Mouse (Mus musculus) hindbrain, embryonic 16.5 days (tissue): ENCODE data around the gene Elfn1. TPM values are rescaled to one million over a fixed set of nuclear protein-coding genes. Genes with fewer than 3 reads are reported as not detected.

Experiments
- ATAC-seq: fragments of 200-750 bp; cut with Nextera tagmentation; 2 replicates; pipeline ENCODE4 v1.8.0; 2017; ENCODE audit warnings: moderate TSS enrichment, moderate library complexity
- H3K27ac ChIP-seq: fragments of 300-500 bp; sonication (generic); 2 replicates; pipeline ENCODE4 v1.5.1; 2014; ENCODE audit warnings: low read depth, mild to moderate bottlenecking, control low read depth, low read length, moderate library complexity
- H3K27me3 ChIP-seq: fragments of 300-500 bp; sonication (generic); replicated peaks from 2 replicates; pipeline ENCODE4 v1.6.1; 2014; ENCODE audit warnings: low read length; ENCODE audit not compliant: control insufficient read depth, insufficient read depth
- H3K36me3 ChIP-seq: fragments of 300-500 bp; sonication (generic); 2 replicates; pipeline ENCODE4 v1.6.1; 2014; ENCODE audit warnings: mild to moderate bottlenecking, low read length, moderate library complexity, mixed read lengths; ENCODE audit not compliant: control insufficient read depth, insufficient read depth
- H3K4me1 ChIP-seq: fragments of 300-500 bp; sonication (generic); 2 replicates; pipeline ENCODE4 v1.6.1; 2014; ENCODE audit warnings: low read depth, low read length; ENCODE audit not compliant: control insufficient read depth, insufficient read depth
- H3K4me2 ChIP-seq: fragments of 300-500 bp; sonication (generic); 2 replicates; pipeline ENCODE4 v1.6.1; 2014; ENCODE audit warnings: mild to moderate bottlenecking, low read length, control low read depth, moderate library complexity
- H3K4me3 ChIP-seq: fragments of 300-500 bp; sonication (generic); 2 replicates; pipeline ENCODE4 v1.5.1; 2014; ENCODE audit warnings: mild to moderate bottlenecking, low read length, control low read depth, moderate library complexity
- H3K9ac ChIP-seq: fragments of 300-500 bp; sonication (generic); 2 replicates; pipeline ENCODE4 v1.6.1; 2014; ENCODE audit warnings: low read depth, mild to moderate bottlenecking, control low read depth, low read length, moderate library complexity
- H3K9me3 ChIP-seq: fragments of 300-500 bp; sonication (generic); 2 replicates; pipeline ENCODE4 v1.6.1; 2014; ENCODE audit warnings: mild to moderate bottlenecking, low read length, moderate library complexity; ENCODE audit not compliant: control insufficient read depth
- WGBS: fragments of 180-500 bp; shearing (Covaris S2); extraction: QIAGEN DNeasy Blood & Tissue Kit; methylation state at CpG from one replicate; pipeline ENCODE4 v1.1.7; 2014; 5-methylcytosine and 5-hydroxymethylcytosine counted together
- polyA plus RNA-seq: library from polyadenylated mRNA; unstranded; fragments of >200 nt; fragmentation: Nextera tagmentation; extraction: Ambion mirVana; gene quantifications from 2 replicates; pipeline ENCODE4 v1.2.1, GENCODE M21; 2015

Gene Elfn1
- polyA plus RNA-seq, 1 experiment from 2014 or later = 2.8 TPM

- H3K27me3 ChIP-seq = no peaks in the 10 kb centered on the region
- WGBS = 4% methylated on average over 11 of the region's 12 CpGs
- H3K4me2 ChIP-seq = peak overlapping the region; percentile 20
- H3K27ac ChIP-seq = no peak overlapping the region
- ATAC-seq = no peak
- H3K4me1 ChIP-seq = peaks cover 24% of the 10 kb centered on the region
- H3K9ac ChIP-seq = no peak overlapping the region
- no peaks in the 10 kb centered on the region for H3K36me3 ChIP-seq
- H3K4me3 ChIP-seq = no peak overlapping the region
- H3K9me3 ChIP-seq = no peaks in the 10 kb centered on the region
Measured at GRCm38 (mm10) chr5:139930927-139931351, 23.2 kb downstream of the Elfn1 start.

GRCm38 (mm10) chr5:139931947-139932540, 24.3 kb downstream of the Elfn1 start:
- Histone ChIP-seq H3K4me2 (peak overlapping the region; percentile 29; the same call in 1 of the 2 replicates), H3K4me1 (peaks cover 24% of the 10 kb centered on the region), H3K4me3 (no peak overlapping the region), H3K9me3 (no peaks in the 10 kb centered on the region), H3K36me3 (no peaks in the 10 kb centered on the region), H3K9ac (no peak overlapping the region), H3K27ac (no peak overlapping the region; the same call in 1 of the 2 replicates), H3K27me3 (no peaks in the 10 kb centered on the region)
- 22% methylated on average over 15 of the region's 15 CpGs for WGBS
- peak; percentile 59 for ATAC-seq

GRCm38 (mm10) chr5:139932595-139933271, 25.0 kb downstream of the Elfn1 start:
- peak; percentile 67 for ATAC-seq
- peaks cover 24% of the 10 kb centered on the region for H3K4me1 ChIP-seq
- H3K4me2 ChIP-seq = no peak overlapping the region
- H3K27me3 ChIP-seq = no peaks in the 10 kb centered on the region
- no peak overlapping the region for H3K9ac ChIP-seq
- H3K36me3 ChIP-seq = no peaks in the 10 kb centered on the region
- H3K4me3 ChIP-seq = no peak overlapping the region
- H3K27ac ChIP-seq = no peak overlapping the region
- no peaks in the 10 kb centered on the region for H3K9me3 ChIP-seq
- WGBS = 29% methylated on average over 13 of the region's 13 CpGs

GRCm38 (mm10) chr5:139933476-139933875, 25.7 kb downstream of the Elfn1 start:
- Histone ChIP-seq H3K4me2 (no peak overlapping the region), H3K36me3 (no peaks in the 10 kb centered on the region), H3K9me3 (no peaks in the 10 kb centered on the region), H3K27ac (no peak overlapping the region), H3K4me1 (peaks cover 24% of the 10 kb centered on the region), H3K9ac (no peak overlapping the region), H3K4me3 (no peak overlapping the region), H3K27me3 (no peaks in the 10 kb centered on the region)
- WGBS = 51% methylated on average over 7 of the region's 7 CpGs
- no peak for ATAC-seq

GRCm38 (mm10) chr5:139936431-139936830, 28.7 kb downstream of the Elfn1 start:
- ATAC-seq = no peak
- Histone ChIP-seq H3K9ac (no peak overlapping the region), H3K4me3 (no peak overlapping the region), H3K36me3 (no peaks in the 10 kb centered on the region), H3K4me2 (no peak overlapping the region), H3K27ac (no peak overlapping the region), H3K9me3 (0 out of 2 replicates have a peak, but pooled peaks cover 2% of the 10 kb centered on the region), H3K27me3 (no peaks in the 10 kb centered on the region), H3K4me1 (peaks cover 16% of the 10 kb centered on the region)
- 82% methylated on average over 13 of the region's 13 CpGs for WGBS

- H3K4me3 ChIP-seq = no peak overlapping the region
- 0 out of 2 replicates have a peak, but pooled peaks cover 2% of the 10 kb centered on the region for H3K9me3 ChIP-seq
- no peaks in the 10 kb centered on the region for H3K36me3 ChIP-seq
- no peak overlapping the region for H3K9ac ChIP-seq
- WGBS = 25% methylated on average over 7 of the region's 7 CpGs
- no peak overlapping the region for H3K4me2 ChIP-seq
- H3K4me1 ChIP-seq = peaks cover 10% of the 10 kb centered on the region
- no peak overlapping the region for H3K27ac ChIP-seq
- ATAC-seq = no peak
- no peaks in the 10 kb centered on the region for H3K27me3 ChIP-seq
Measured at GRCm38 (mm10) chr5:139944697-139945096, 37.0 kb downstream of the Elfn1 start.

- no peak overlapping the region for H3K4me3 ChIP-seq
- H3K4me1 ChIP-seq = peaks cover 17% of the 10 kb centered on the region
- H3K9me3 ChIP-seq = no peaks in the 10 kb centered on the region
- no peak overlapping the region for H3K4me2 ChIP-seq
- no peak overlapping the region for H3K9ac ChIP-seq
- no peaks in the 10 kb centered on the region for H3K36me3 ChIP-seq
- no peak overlapping the region for H3K27ac ChIP-seq
- ATAC-seq = no peak
- 66% methylated on average over 12 of the region's 12 CpGs for WGBS
- no peaks in the 10 kb centered on the region for H3K27me3 ChIP-seq
Measured at GRCm38 (mm10) chr5:139945715-139946364, 38.1 kb downstream of the Elfn1 start.

GRCm38 (mm10) chr5:139947446-139947845, 39.7 kb downstream of the Elfn1 start:
- no peak overlapping the region for H3K4me3 ChIP-seq
- H3K4me1 ChIP-seq = peaks cover 17% of the 10 kb centered on the region
- no peak overlapping the region for H3K27ac ChIP-seq
- no peaks in the 10 kb centered on the region for H3K36me3 ChIP-seq
- 91% methylated on average over 5 of the region's 5 CpGs for WGBS
- no peak overlapping the region for H3K9ac ChIP-seq
- no peak overlapping the region for H3K4me2 ChIP-seq
- no peak for ATAC-seq
- no peaks in the 10 kb centered on the region for H3K27me3 ChIP-seq
- H3K9me3 ChIP-seq = no peaks in the 10 kb centered on the region

GRCm38 (mm10) chr5:139948552-139948951, 40.8 kb downstream of the Elfn1 start:
- 65% methylated on average over 4 of the region's 4 CpGs for WGBS
- peak; percentile 40; the same call in 1 of the 2 replicates for ATAC-seq
- Histone ChIP-seq H3K9me3 (no peaks in the 10 kb centered on the region), H3K4me2 (no peak overlapping the region), H3K9ac (no peak overlapping the region), H3K27me3 (no peaks in the 10 kb centered on the region), H3K27ac (no peak overlapping the region), H3K4me3 (no peak overlapping the region), H3K4me1 (peaks cover 17% of the 10 kb centered on the region), H3K36me3 (no peaks in the 10 kb centered on the region)
